Mouse (Mus musculus) granulocyte monocyte progenitor cell, adult 5-6 weeks (primary cell): ENCODE data around the gene Jade1. TPM values are rescaled to one million over a fixed set of nuclear protein-coding genes. Genes with fewer than 3 reads are reported as not detected.
A peak's percentile ranks its signal among the peaks of the same experiment; 100 is the strongest.

Experiments
- ATAC-seq: replicated peaks from 2 replicates; pipeline ENCODE4 v1.8.0; 2016; ENCODE audit warnings: mild to moderate bottlenecking, moderate TSS enrichment, inconsistent platforms; ENCODE audit not compliant: poor library complexity, severe bottlenecking
- total RNA-seq, 2 experiments: library from RNA; stranded (forward) in 1 of 2; stranded (reverse) in 1 of 2; fragments of 200-712, 200-1000 nt in 1 of 2; fragments of >200 nt in 1 of 2; fragmentation: Nextera tagmentation in 1 of 2; gene quantifications; 2 replicates each; pipeline ENCODE4 v1.2.3; 2014 to 2017

Gene Jade1
- total RNA-seq, 2 experiments from 2014 or later = 53.3 to 72.7 TPM

- ATAC-seq = peak; percentile 84
Observed at GRCm38 (mm10) chr3:41618488-41618887, 63.0 kb downstream of the Jade1 start.

GRCm38 (mm10) chr3:41620971-41621370 is 65.4 kb downstream of the Jade1 start:
- ATAC-seq = no peak

GRCm38 (mm10) chr3:41655642-41656041 is 100.1 kb downstream of the Jade1 start:
- ATAC-seq = no peak

Other genes with a start within 250 kb of the Jade1 start
- gene Sclt1, start 186.8 kb downstream of the Jade1 start, total RNA-seq (2014; fragmentation: Nextera tagmentation) = 28.4 and 32.5 TPM in 2 replicates
- 26.4 and 35.8 TPM in 2 replicates for gene Sclt1, start 186.8 kb downstream of the Jade1 start, total RNA-seq (2017)
- 14.1 and 20.2 TPM in 2 replicates for gene D3Ertd751e, start 186.9 kb downstream of the Jade1 start, total RNA-seq (2014; fragmentation: Nextera tagmentation)
- 12.3 and 21.7 TPM in 2 replicates for gene D3Ertd751e, start 186.9 kb downstream of the Jade1 start, total RNA-seq (2017)